In genomic region chr3:135513800-135514425, GRCm38 (mm10) we compare ENCODE assay signal across 16 mouse cellular contexts. TPM values are rescaled to one million over a fixed set of nuclear protein-coding genes. Genes with fewer than 3 reads are reported as not detected.
A peak's percentile ranks its signal among the peaks of the same experiment; 100 is the strongest.
DNase-seq lines count a peak whose midpoint lies in the region; ATAC-seq and TF ChIP-seq lines count a peak whose summit lies in the region.
"Had no signal": no experiment of that assay in that cellular context is flagged by ENCODE, and none has a peak within 500 bp of the region (broad histone marks: within the 10 kb centered on the region; RNA-seq: fewer than 3 reads in every experiment).

No protein-coding gene starts in this region.

- no peak overlapping the region for H3K9ac ChIP-seq in heart, postnatal 0 days (replicated peaks; ENCODE audit: low read depth, low read length)
- H3K9ac ChIP-seq: forebrain, embryonic 12.5 days; liver, embryonic 13.5 days; neural tube, embryonic 12.5 days had no signal

- intact Hi-C loops in heart, postnatal 25 days (cut with DNase I) = no loop called here

- no peaks in the 10 kb centered on the region for H3K9me3 ChIP-seq in heart, postnatal 0 days (replicated peaks; ENCODE audit: control insufficient read depth, low read length)
- H3K9me3 ChIP-seq in E14TG2a.4 (ENCODE audit: low read length) = no peaks in the 10 kb centered on the region
- H3K9me3 ChIP-seq: forebrain, embryonic 12.5 days; limb, embryonic 10.5 days; liver, embryonic 13.5 days; neural tube, embryonic 12.5 days had no signal

- H3K27me3 ChIP-seq in heart, postnatal 0 days (ENCODE audit: control insufficient read depth, insufficient read depth, low read length) = no peaks in the 10 kb centered on the region
- H3K27me3 ChIP-seq in E14TG2a.4 (ENCODE audit: insufficient read depth, low read length) = no peaks in the 10 kb centered on the region
- H3K27me3 ChIP-seq: CH12.LX; forebrain, embryonic 12.5 days; liver, embryonic 13.5 days; neural tube, embryonic 12.5 days had no signal

- no peak for ATAC-seq in heart, postnatal 0 days (ENCODE audit: insufficient read depth, low read depth)
- ATAC-seq in inflammation-experienced regulatory T-cells, adult 6 months = peak; percentile 27
- ATAC-seq: intestine, embryonic 16.5 days; lung, postnatal 0 days had no signal

- no peak for TF ChIP-seq EP300 in heart, postnatal 0 days (IDR thresholded peaks at IDR 0.05; ENCODE audit: low read depth)

- no peak for DNase-seq in heart, postnatal 0 days (ENCODE audit: low spot score)
- no peak for DNase-seq in heart, postnatal 25 days (ENCODE audit: low spot score)
- peak; percentile 63 for DNase-seq in CD4-positive helper T cell, adult 2 months (ENCODE audit: low read depth, low spot score)
- no peak for DNase-seq in lung, postnatal 25 days (ENCODE audit: low spot score)
- no peak for DNase-seq in right cerebral cortex, adult 2 months (ENCODE audit: low spot score in 2 of 2)
- DNase-seq: adrenal gland, postnatal 25 days; kidney, postnatal 36 days; liver, embryonic 13.5 days had no signal

- H3K4me3 ChIP-seq in heart, postnatal 0 days (ENCODE audit: low read depth, low read length) = no peak overlapping the region
- H3K4me3 ChIP-seq in E14TG2a.4 (replicated peaks; ENCODE audit: low read length) = peak overlapping the region; percentile 60
- H3K4me3 ChIP-seq: forebrain, embryonic 12.5 days; liver, embryonic 13.5 days; neural tube, embryonic 12.5 days had no signal

- peaks cover 29% of the 10 kb centered on the region for H3K4me1 ChIP-seq in heart, postnatal 0 days (ENCODE audit: control insufficient read depth, insufficient read depth)
- H3K4me1 ChIP-seq in E14TG2a.4 (replicated peaks; ENCODE audit: low read depth, low read length) = peaks cover 63% of the 10 kb centered on the region
- H3K4me1 ChIP-seq: neural tube, embryonic 12.5 days had no signal

- H3K36me3 ChIP-seq in heart, postnatal 0 days (replicated peaks; ENCODE audit: control insufficient read depth, insufficient read depth, low read length) = peaks cover 11% of the 10 kb centered on the region; the same call in 1 of the 2 replicates
- H3K36me3 ChIP-seq in E14TG2a.4 (ENCODE audit: insufficient read depth, low read length) = peaks cover 15% of the 10 kb centered on the region
- H3K36me3 ChIP-seq: forebrain, embryonic 12.5 days; limb, embryonic 10.5 days; liver, embryonic 13.5 days; neural tube, embryonic 12.5 days had no signal

- peak overlapping the region; percentile 57 for H3K27ac ChIP-seq in heart, postnatal 0 days (ENCODE audit: low read depth)
- H3K27ac ChIP-seq: forebrain, embryonic 12.5 days; limb, embryonic 10.5 days; liver, embryonic 13.5 days; neural tube, embryonic 12.5 days had no signal

- TF ChIP-seq CTCF in heart, postnatal 0 days (IDR thresholded peaks at IDR 0.05; ENCODE audit: low read depth) = no peak
- TF ChIP-seq CTCF in E14TG2a.4 (conservative IDR thresholded peaks at IDR 0.05; ENCODE audit: low read length) = no peak

- WGBS in heart, postnatal 0 days = 70% methylated on average over 14 of the region's 14 CpGs

- no peak overlapping the region for H3K4me2 ChIP-seq in heart, postnatal 0 days (ENCODE audit: low read depth, low read length)
- H3K4me2 ChIP-seq: liver, embryonic 13.5 days had no signal

RNA-seq across cellular contexts. Expression of gene Manba, which starts 28.5 kb away (rescaled TPM):
- total RNA-seq in heart, postnatal 0 days (2014; rRNA removed; ENCODE audit: low replicate concordance) = 30.1 and 36.0 TPM in 2 replicates
- 19.8 and 20.6 TPM in 2 replicates for polyA plus RNA-seq in heart, postnatal 0 days (2015; fragmentation: Nextera tagmentation; extraction: Ambion mirVana)
- total RNA-seq in heart, postnatal 25 days (2021) = 10 to 100 TPM; 18.4 to 18.8 TPM
- polyA plus RNA-seq in inflammation-experienced regulatory T-cells, adult 6 months (2017; shearing (Covaris generic)) = 10 to 100 TPM; 18.0 to 26.9 (median 26.4) TPM
